Mouse (Mus musculus) hindbrain, postnatal 0 days (tissue): ENCODE results near the gene Myo1d. TPM values are rescaled to one million over a fixed set of nuclear protein-coding genes. Genes with fewer than 3 reads are reported as not detected.

Experiments
- ATAC-seq: fragments of 200-750 bp; cut with Nextera tagmentation; 2 replicates; pipeline ENCODE4 v1.8.0; 2017; ENCODE audit warnings: mild to moderate bottlenecking, moderate TSS enrichment, moderate library complexity
- DNase-seq: peaks from one replicate; pipeline ENCODE4 v3.0.0-alpha.2; 2015; ENCODE audit warnings: low spot score
- H3K27ac ChIP-seq: fragments of 300-500 bp; sonication (generic); 2 replicates; pipeline ENCODE4 v1.5.1; 2014; ENCODE audit warnings: mild to moderate bottlenecking
- H3K27me3 ChIP-seq: fragments of 300-500 bp; sonication (generic); 2 replicates; pipeline ENCODE4 v1.6.1; 2014; ENCODE audit warnings: low read length, mixed read lengths; ENCODE audit not compliant: insufficient read depth
- H3K36me3 ChIP-seq: fragments of 300-500 bp; sonication (generic); 2 replicates; pipeline ENCODE4 v1.6.1; 2014; ENCODE audit warnings: low read length, mixed read lengths; ENCODE audit not compliant: insufficient read depth
- H3K4me1 ChIP-seq: fragments of 300-500 bp; sonication (generic); 2 replicates; pipeline ENCODE4 v1.6.1; 2014; ENCODE audit warnings: antibody characterized with exemption, low read length, mixed read lengths; ENCODE audit not compliant: insufficient read depth
- H3K4me2 ChIP-seq: fragments of 300-500 bp; sonication (generic); 2 replicates; pipeline ENCODE4 v1.6.1; 2014; ENCODE audit warnings: low read depth, mild to moderate bottlenecking, low read length, moderate library complexity, mixed read lengths
- H3K4me3 ChIP-seq: fragments of 300-500 bp; sonication (generic); 2 replicates; pipeline ENCODE4 v1.5.1; 2014; ENCODE audit warnings: low read length
- H3K9ac ChIP-seq: fragments of 300-500 bp; sonication (generic); replicated peaks from 2 replicates; pipeline ENCODE4 v1.6.1; 2014; ENCODE audit warnings: mild to moderate bottlenecking, low read length, moderate library complexity, mixed read lengths
- H3K9me3 ChIP-seq: fragments of 300-500 bp; sonication (generic); 2 replicates; pipeline ENCODE4 v1.6.1; 2016; ENCODE audit warnings: low read length, mixed read lengths
- CTCF ChIP-seq: IDR thresholded peaks from 2 replicates; pipeline ENCODE4 v1.5.1; 2016; ENCODE audit warnings: antibody characterized with exemption, control low read depth, low read depth
- WGBS: fragments of 180-500 bp; shearing (Covaris S2); extraction: QIAGEN DNeasy Blood & Tissue Kit; methylation state at CpG from one replicate; pipeline ENCODE4 v1.1.7; 2014; 5-methylcytosine and 5-hydroxymethylcytosine counted together
- polyA plus RNA-seq: library from polyadenylated mRNA; unstranded; fragments of >200 nt; fragmentation: Nextera tagmentation; extraction: Ambion mirVana; gene quantifications from 2 replicates; pipeline ENCODE4 v1.2.1, GENCODE M21; 2015
- total RNA-seq: library from RNA; depleted of rRNA; stranded (reverse); fragments of >200 nt; gene quantifications from 2 replicates; pipeline ENCODE4 v1.2.3, GENCODE M21; 2014

Gene Myo1d
- total and polyA plus RNA-seq, 2 experiments from 2014 or later = 1.8 to 2.6 TPM

DNA sequence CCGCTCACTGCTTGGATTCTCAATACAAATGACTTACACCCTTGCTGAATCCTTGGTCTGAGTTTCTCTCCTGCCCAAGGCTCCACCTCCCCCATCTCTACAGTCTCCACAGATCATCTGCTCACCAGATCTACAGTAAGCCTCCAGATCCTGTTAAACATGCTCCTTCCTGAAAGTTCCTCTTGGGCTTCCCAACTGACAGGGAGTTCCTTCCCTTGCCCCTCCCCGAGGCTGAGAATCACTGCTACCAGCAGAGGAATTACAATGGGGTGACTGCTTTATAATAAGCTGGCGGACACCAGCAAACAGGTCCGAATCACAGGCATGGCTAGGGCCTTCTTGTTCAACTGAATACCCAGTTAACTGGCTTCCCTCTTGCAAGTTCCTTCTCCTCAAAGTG is 256.4 kb downstream of the Myo1d start:
- Histone ChIP-seq H3K4me1 (peaks cover 8% of the 10 kb centered on the region), H3K4me2 (no peak overlapping the region), H3K27me3 (no peaks in the 10 kb centered on the region), H3K36me3 (no peaks in the 10 kb centered on the region), H3K27ac (no peak overlapping the region), H3K4me3 (no peak overlapping the region), H3K9me3 (no peaks in the 10 kb centered on the region), H3K9ac (no peak overlapping the region)
- DNase-seq (no peak), ATAC-seq (no peak)
- no peak for TF ChIP-seq CTCF
- 53% methylated on average over 4 of the region's 4 CpGs for WGBS

DNA sequence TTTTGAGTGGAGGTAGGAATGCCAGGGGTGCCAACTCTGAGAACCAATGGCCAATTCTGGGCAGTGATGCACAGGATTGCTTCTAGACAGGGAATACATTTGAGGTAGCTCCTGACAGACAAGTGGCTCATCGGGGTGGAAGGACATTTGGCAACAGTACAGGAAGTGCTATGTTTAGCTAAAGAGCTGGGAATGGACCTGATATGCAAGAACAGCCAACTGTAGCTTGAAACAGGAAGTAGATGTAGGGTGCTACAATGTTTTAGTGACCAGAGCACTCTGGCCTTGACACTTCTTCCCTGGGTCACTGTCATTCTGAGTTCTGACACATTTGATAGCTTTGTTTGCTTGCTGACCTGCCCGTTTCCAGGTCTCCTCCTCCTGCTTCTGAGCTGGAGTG is 257.0 kb downstream of the Myo1d start:
- WGBS = 64% methylated on average over 2 of the region's 2 CpGs
- H3K4me3 ChIP-seq = no peak overlapping the region
- DNase-seq (no peak), ATAC-seq (no peak)
- no peak overlapping the region for H3K9ac ChIP-seq
- no peak overlapping the region for H3K4me2 ChIP-seq
- H3K36me3 ChIP-seq = no peaks in the 10 kb centered on the region
- H3K27ac ChIP-seq = no peak overlapping the region
- H3K9me3 ChIP-seq = no peaks in the 10 kb centered on the region
- TF ChIP-seq CTCF = no peak
- peaks cover 12% of the 10 kb centered on the region for H3K4me1 ChIP-seq
- no peaks in the 10 kb centered on the region for H3K27me3 ChIP-seq

DNA sequence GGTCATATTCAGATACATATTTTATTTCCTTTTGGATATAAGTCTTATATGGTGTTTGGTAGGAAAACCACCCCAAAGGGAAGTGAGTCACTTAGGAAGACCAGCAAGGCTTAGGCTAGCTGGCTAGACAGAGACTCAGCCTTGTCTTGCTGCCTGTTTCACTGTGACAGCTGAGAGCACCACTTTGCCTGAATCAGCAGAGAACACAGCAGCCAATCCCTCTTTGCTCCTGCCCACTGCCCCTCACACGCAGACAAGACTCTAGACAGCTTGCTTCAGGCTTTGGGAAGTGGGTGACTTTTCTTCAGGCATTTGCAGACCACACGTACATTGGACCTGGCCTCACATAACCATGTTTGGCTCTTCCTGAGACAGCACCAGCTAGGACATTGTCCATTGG is 258.7 kb downstream of the Myo1d start:
- Histone ChIP-seq H3K4me2 (no peak overlapping the region), H3K27me3 (no peaks in the 10 kb centered on the region), H3K9ac (no peak overlapping the region), H3K4me3 (no peak overlapping the region), H3K4me1 (peaks cover 14% of the 10 kb centered on the region), H3K36me3 (no peaks in the 10 kb centered on the region), H3K9me3 (no peaks in the 10 kb centered on the region), H3K27ac (no peak overlapping the region)
- TF ChIP-seq CTCF = no peak
- ATAC-seq (no peak), DNase-seq (no peak)
- WGBS = 75% methylated on average over 2 of the region's 2 CpGs

DNA sequence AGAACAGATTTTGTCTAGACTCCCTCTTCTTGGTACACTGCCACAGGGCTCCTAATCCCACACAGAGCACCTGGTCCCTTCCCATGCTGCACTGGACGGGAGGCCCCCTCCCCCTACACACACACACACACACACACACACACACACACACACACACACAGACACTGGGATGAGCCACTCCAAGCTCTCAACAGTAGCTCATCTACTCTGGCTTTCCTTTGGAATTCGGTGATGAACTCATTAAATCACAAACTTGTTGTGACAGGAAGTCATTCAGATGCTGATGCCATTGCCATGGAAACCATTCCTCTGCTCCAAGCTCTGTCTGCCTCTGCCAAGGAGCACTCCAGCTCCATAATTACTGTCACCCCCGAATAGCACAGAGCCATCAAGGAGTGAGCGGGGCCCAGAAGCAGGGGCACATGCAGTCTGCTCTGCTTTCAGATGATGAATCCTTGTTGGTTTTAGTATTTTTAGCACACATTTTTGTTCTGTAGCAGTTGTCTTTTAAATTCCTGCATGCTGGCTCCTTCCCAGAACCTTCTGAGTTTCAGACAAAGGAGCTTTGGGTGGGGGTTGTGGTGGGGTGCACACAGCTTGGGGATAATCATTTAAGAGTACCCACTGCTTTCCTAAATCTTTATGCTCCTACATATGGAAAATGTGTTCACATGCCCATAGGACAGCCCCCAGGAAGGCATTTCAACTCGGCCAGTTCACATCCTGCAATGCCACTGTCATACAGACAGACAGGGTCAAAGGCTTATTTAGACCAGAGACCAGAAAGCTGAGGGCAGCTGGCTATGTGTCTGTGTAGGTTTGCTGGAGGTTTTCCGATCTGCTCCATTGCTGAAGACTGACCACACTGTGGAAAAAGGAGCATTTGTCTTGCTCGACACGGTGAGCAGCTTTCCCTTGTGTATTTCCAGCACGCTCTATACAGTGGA is 261.1 kb downstream of the Myo1d start:
- 15% methylated on average over 9 of the region's 9 CpGs for WGBS
- peaks cover 18% of the 10 kb centered on the region for H3K4me1 ChIP-seq

DNA sequence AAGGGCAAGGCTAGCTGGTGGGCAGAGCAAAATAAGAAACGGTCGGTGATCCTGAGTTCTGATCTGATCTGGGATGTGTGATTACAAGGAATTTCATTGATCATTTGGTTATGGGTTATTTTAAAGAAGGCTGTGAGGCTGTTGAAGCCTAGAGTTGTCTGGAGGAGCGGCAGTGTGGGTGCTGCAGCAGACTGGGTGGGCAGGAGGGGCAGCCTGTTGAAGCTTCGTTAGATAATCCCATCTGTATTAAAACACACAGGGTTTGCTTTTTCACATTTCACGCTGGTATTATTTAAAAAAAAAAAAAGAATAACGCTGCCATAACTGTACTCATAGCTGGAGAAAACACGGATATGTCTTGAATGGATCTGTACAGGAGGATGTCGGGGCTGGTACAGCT is 263.9 kb downstream of the Myo1d start:
- ATAC-seq = no peak
- H3K27ac ChIP-seq = no peak overlapping the region
- no peak for TF ChIP-seq CTCF
- no peak overlapping the region for H3K4me3 ChIP-seq
- peaks cover 24% of the 10 kb centered on the region for H3K4me1 ChIP-seq
- 75% methylated on average over 8 of the region's 8 CpGs for WGBS
- no peak for DNase-seq
- no peak overlapping the region for H3K9ac ChIP-seq
- H3K27me3 ChIP-seq = no peaks in the 10 kb centered on the region
- H3K36me3 ChIP-seq = no peaks in the 10 kb centered on the region
- no peaks in the 10 kb centered on the region for H3K9me3 ChIP-seq
- H3K4me2 ChIP-seq = no peak overlapping the region

More for the DNA sequence above, 261.1 kb downstream of the Myo1d start:
- Histone ChIP-seq H3K4me2 (no peak overlapping the region), H3K36me3 (no peaks in the 10 kb centered on the region), H3K9me3 (no peaks in the 10 kb centered on the region), H3K4me3 (no peak overlapping the region), H3K9ac (no peak overlapping the region), H3K27me3 (no peaks in the 10 kb centered on the region), H3K27ac (peak overlapping the region; percentile 82)
- TF ChIP-seq CTCF = no peak
- peak; percentile 97 for ATAC-seq
- DNase-seq = peak; percentile 94

DNA sequence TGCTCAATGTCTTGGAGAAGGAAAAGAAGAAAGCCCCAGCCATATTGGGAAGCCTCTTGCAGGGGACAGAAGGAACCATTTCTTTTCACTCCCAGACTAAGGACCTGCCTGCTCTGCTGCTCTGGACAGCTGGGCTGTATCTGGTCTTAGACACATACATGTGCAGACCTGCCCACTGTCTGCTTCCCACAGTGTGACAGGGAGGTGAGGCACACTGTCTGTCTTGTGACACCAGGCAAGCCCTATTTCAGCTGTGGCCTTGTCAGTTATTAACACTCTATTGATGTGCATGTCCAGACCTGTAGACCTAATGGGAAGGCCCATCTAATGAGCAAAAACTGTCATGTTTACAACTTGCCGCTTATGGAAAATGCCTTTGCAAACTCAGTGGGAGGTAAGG is 264.5 kb downstream of the Myo1d start:
- no peak for TF ChIP-seq CTCF
- Histone ChIP-seq H3K36me3 (no peaks in the 10 kb centered on the region), H3K4me2 (no peak overlapping the region), H3K27ac (no peak overlapping the region), H3K4me1 (peaks cover 24% of the 10 kb centered on the region), H3K4me3 (no peak overlapping the region), H3K9ac (no peak overlapping the region; the same call in 1 of the 2 replicates), H3K9me3 (no peaks in the 10 kb centered on the region), H3K27me3 (no peaks in the 10 kb centered on the region)
- no peak for DNase-seq
- no peak for ATAC-seq
- 30% methylated on average over 1 of the region's 1 CpGs for WGBS

DNA sequence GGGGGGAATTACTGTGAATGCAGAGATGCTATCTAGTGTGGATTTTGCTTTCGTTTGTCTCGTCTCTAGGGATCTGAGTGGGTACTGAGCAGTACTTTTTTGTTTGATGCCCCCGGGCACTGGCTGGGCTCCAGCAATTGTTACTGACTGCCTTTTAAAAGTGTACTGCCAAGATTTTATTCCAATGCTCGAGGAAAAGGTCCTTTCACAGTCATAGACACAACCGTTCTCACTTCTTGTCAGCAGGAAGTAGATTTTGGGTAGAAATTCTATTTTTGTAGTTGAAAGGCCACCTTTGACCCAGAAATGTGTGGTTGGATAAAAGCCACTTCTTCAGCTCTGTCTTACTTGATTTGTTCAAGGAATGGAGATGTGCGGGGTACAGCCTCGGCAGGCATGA is 266.0 kb downstream of the Myo1d start:
- ATAC-seq (no peak), DNase-seq (no peak)
- no peak overlapping the region for H3K4me2 ChIP-seq
- H3K9me3 ChIP-seq = no peaks in the 10 kb centered on the region
- peaks cover 22% of the 10 kb centered on the region for H3K4me1 ChIP-seq
- 33% methylated on average over 7 of the region's 7 CpGs for WGBS
- no peak overlapping the region for H3K9ac ChIP-seq
- H3K27ac ChIP-seq = no peak overlapping the region
- H3K27me3 ChIP-seq = no peaks in the 10 kb centered on the region
- H3K36me3 ChIP-seq = no peaks in the 10 kb centered on the region
- TF ChIP-seq CTCF = no peak
- no peak overlapping the region for H3K4me3 ChIP-seq
